9 mouse cellular contexts compared by ENCODE assay signal in genomic region chr13:94063156-94063555, GRCm38 (mm10). TPM values are rescaled to one million over a fixed set of nuclear protein-coding genes. Genes with fewer than 3 reads are reported as not detected.
A peak's percentile ranks its signal among the peaks of the same experiment; 100 is the strongest.
DNase-seq lines count a peak whose midpoint lies in the region; ATAC-seq lines count a peak whose summit lies in the region.
"Had no signal": no experiment of that assay in that cellular context is flagged by ENCODE, and none has a peak within 500 bp of the region (broad histone marks: within the 10 kb centered on the region; RNA-seq: fewer than 3 reads in every experiment).

No protein-coding gene starts in this region.

- H3K27ac ChIP-seq in heart, embryonic 10.5 days: peak overlapping the region; percentile 31; the same call in 1 of the 2 replicates
- no peak overlapping the region for H3K27ac ChIP-seq in embryonic facial prominence, embryonic 15.5 days (replicated peaks)
- H3K27ac ChIP-seq in kidney, embryonic 16.5 days (ENCODE audit: low read length): peak overlapping the region; percentile 89
- H3K27ac ChIP-seq in macrophage: peak overlapping the region; percentile 22; the same call in 1 of the 2 replicates

- H3K4me2 ChIP-seq in embryonic facial prominence, embryonic 15.5 days (replicated peaks): peak overlapping the region; percentile 31
- peak overlapping the region; percentile 36 for H3K4me2 ChIP-seq in kidney, embryonic 16.5 days (replicated peaks; ENCODE audit: low read depth, low read length)

- peaks cover 59% of the 10 kb centered on the region for H3K4me1 ChIP-seq in heart, embryonic 10.5 days
- peaks cover 64% of the 10 kb centered on the region for H3K4me1 ChIP-seq in embryonic facial prominence, embryonic 15.5 days
- H3K4me1 ChIP-seq in kidney, embryonic 16.5 days (ENCODE audit: insufficient read depth, low read length): peaks cover 89% of the 10 kb centered on the region

- H3K9ac ChIP-seq in embryonic facial prominence, embryonic 15.5 days: no peak overlapping the region
- peak overlapping the region; percentile 19; the same call in 1 of the 2 replicates for H3K9ac ChIP-seq in kidney, embryonic 16.5 days (replicated peaks; ENCODE audit: low read length)

- DNase-seq in heart, embryonic 10.5 days (ENCODE audit: low spot score): no peak
- no peak for DNase-seq in heart, postnatal 36 days
- no peak for DNase-seq in left cerebral cortex, adult 11 months (ENCODE audit: low spot score)
- no peak for DNase-seq in cerebellum, postnatal 4 days (ENCODE audit: low spot score in 2 of 2)

- 52% methylated on average over 8 of the region's 8 CpGs for WGBS in heart, embryonic 10.5 days
- WGBS in embryonic facial prominence, embryonic 15.5 days: 46% methylated on average over 8 of the region's 8 CpGs
- 49% methylated on average over 8 of the region's 8 CpGs for WGBS in kidney, embryonic 16.5 days
- WGBS in macrophage (ENCODE audit: missing documents): 30% methylated on average over 8 of the region's 8 CpGs

- no peaks in the 10 kb centered on the region for H3K9me3 ChIP-seq in heart, embryonic 10.5 days
- H3K9me3 ChIP-seq in embryonic facial prominence, embryonic 15.5 days (replicated peaks): no peaks in the 10 kb centered on the region
- H3K9me3 ChIP-seq in kidney, embryonic 16.5 days (ENCODE audit: low read length): no peaks in the 10 kb centered on the region
- H3K9me3 ChIP-seq: G1E had no signal

- ATAC-seq in embryonic facial prominence, embryonic 15.5 days (ENCODE audit: insufficient number of reproducible peaks, low FRiP score, low TSS enrichment, low read depth): no peak
- 0 out of 2 replicates have a peak, but pooled peaks have one; percentile 19 for ATAC-seq in kidney, embryonic 16.5 days (ENCODE audit: low FRiP score, low TSS enrichment)
- ATAC-seq in monocyte, adult 5-6 weeks (replicated peaks; ENCODE audit: insufficient number of reproducible peaks, low FRiP score, low TSS enrichment, poor library complexity, severe bottlenecking): no peak

- H3K79me2 ChIP-seq in macrophage (ENCODE audit: inconsistent target): no peaks in the 10 kb centered on the region

- no peaks in the 10 kb centered on the region for H3K36me3 ChIP-seq in heart, embryonic 10.5 days
- no peaks in the 10 kb centered on the region for H3K36me3 ChIP-seq in embryonic facial prominence, embryonic 15.5 days
- H3K36me3 ChIP-seq in kidney, embryonic 16.5 days (ENCODE audit: insufficient read depth, low read length): peaks cover 5% of the 10 kb centered on the region; the same call in 1 of the 2 replicates
- no peaks in the 10 kb centered on the region for H3K36me3 ChIP-seq in macrophage (ENCODE audit: inconsistent target)
- H3K36me3 ChIP-seq: G1E had no signal

- H3K4me3 ChIP-seq in heart, embryonic 10.5 days: peak overlapping the region; percentile 29; the same call in 1 of the 2 replicates
- H3K4me3 ChIP-seq in embryonic facial prominence, embryonic 15.5 days (replicated peaks): 0 out of 2 replicates have a peak overlapping the region, but pooled peaks have one; percentile 6
- H3K4me3 ChIP-seq in kidney, embryonic 16.5 days (ENCODE audit: low read length): 0 out of 2 replicates have a peak overlapping the region, but pooled peaks have one; percentile 10
- no peak overlapping the region for H3K4me3 ChIP-seq in macrophage (ENCODE audit: inconsistent target)

- intact Hi-C loops in heart, postnatal 36 days (cut with DNase I): loop anchor here (5.0 kb wide), 3 partner anchors 79 to 266 kb away; no protein-coding TSS in a partner anchor

- H3K27me3 ChIP-seq in heart, embryonic 10.5 days (ENCODE audit: insufficient read depth, poor library complexity, severe bottlenecking): peaks cover 28% of the 10 kb centered on the region; the same call in 1 of the 2 replicates
- no peaks in the 10 kb centered on the region for H3K27me3 ChIP-seq in embryonic facial prominence, embryonic 15.5 days
- no peaks in the 10 kb centered on the region for H3K27me3 ChIP-seq in kidney, embryonic 16.5 days (ENCODE audit: insufficient read depth, low read length)

RNA-seq across cellular contexts. Expression of gene Lhfpl2, which starts 5.6 kb away (rescaled TPM):
- polyA plus RNA-seq in heart, embryonic 10.5 days (2016; fragmentation: Nextera tagmentation; extraction: Ambion mirVana): 19.3 and 33.6 TPM in 2 replicates
- total RNA-seq in heart, postnatal 36 days (2021): 1 to 10 TPM; 2.5 to 3.7 TPM
- polyA plus RNA-seq in embryonic facial prominence, embryonic 15.5 days (2015; fragmentation: Nextera tagmentation; extraction: Ambion mirVana): 77.0 and 91.6 TPM in 2 replicates
- 91.2 and 96.0 TPM in 2 replicates for polyA plus RNA-seq in kidney, embryonic 16.5 days (2015; fragmentation: Nextera tagmentation; extraction: Ambion mirVana)
- 100 to 1,000 TPM in 5 of 26 experiments, 10 to 100 TPM in 19, 1 to 10 TPM in 2; 4.9 to 310 (median 44.4) TPM for total RNA-seq in macrophage (2018; cell fraction: chromatin; rRNA removed)
- 100 to 1,000 TPM in 12 of 26 experiments, 10 to 100 TPM in 14; 36.5 to 198 (median 70.7) TPM for total RNA-seq in macrophage (2018; cell fraction: cytosol; rRNA removed)
- total RNA-seq in macrophage (2018; cell fraction: nucleus; rRNA removed): 100 to 1,000 TPM in 11 of 26 experiments, 10 to 100 TPM in 15; 16.9 to 315 (median 82.9) TPM
- polyA plus RNA-seq in macrophage (2018): 110 to 144 TPM (median 137 TPM) in 3 replicates
- total RNA-seq in monocyte, adult 5-6 weeks (2017): not detected in 3 replicates
- polyA plus RNA-seq: G1E had no signal
